Mouse (Mus musculus) ES-E14 (cell line): ENCODE measurements at regions not wholly inside any gene's neighbourhood (a gene's known extent, or its start where the extent isn't known, plus 50 kb on each side); places are given as distances from the start of the nearest gene placed in this dataset.
A peak's percentile ranks its signal among the peaks of the same experiment; 100 is the strongest.

Experiments
- DNase-seq: peaks from one replicate; pipeline ENCODE4 v3.0.0-alpha.2; 2013; ENCODE audit warnings: low read depth, low spot score
- H3K27ac ChIP-seq: 2 replicates; pipeline ENCODE4 v1.5.1; 2012; ENCODE audit warnings: low read depth, mild to moderate bottlenecking, low read length, moderate library complexity, mixed read lengths; ENCODE audit not compliant: poor library complexity, insufficient read depth, severe bottlenecking
- H3K36me3 ChIP-seq: 2 replicates; pipeline ENCODE4 v1.6.1; 2012; ENCODE audit warnings: mild to moderate bottlenecking, low read length, moderate library complexity, mixed read lengths; ENCODE audit not compliant: control insufficient read depth, poor library complexity, insufficient read depth, severe bottlenecking
- H3K4me1 ChIP-seq, 2 experiments: fragments of 150-350 bp in 1 of 2; sonication (generic) in 1 of 2; 2 replicates each; pipeline ENCODE4 v1.6.1; 2012; ENCODE audit warnings: low read length in 2 of 2, mild to moderate bottlenecking in 1 of 2, mixed read lengths in 1 of 2; ENCODE audit not compliant: control insufficient read depth in 2 of 2, insufficient read depth in 2 of 2, poor library complexity in 1 of 2
- H3K4me3 ChIP-seq, 2 experiments: fragments of 150-350 bp in 1 of 2; sonication (generic) in 1 of 2; 2 replicates each; pipeline ENCODE4 v1.5.1; 2012; ENCODE audit warnings: low read length in 2 of 2, low read depth in 1 of 2, mild to moderate bottlenecking in 1 of 2, mixed read lengths in 1 of 2; ENCODE audit not compliant: insufficient read depth in 1 of 2, poor library complexity in 1 of 2, severe bottlenecking in 1 of 2
- H3K9ac ChIP-seq: 2 replicates; pipeline ENCODE4 v1.6.1; 2012; ENCODE audit warnings: low read depth, mild to moderate bottlenecking, low read length, mixed read lengths; ENCODE audit not compliant: poor library complexity, insufficient read depth, severe bottlenecking
- H3K9me3 ChIP-seq: fragments of 150-350 bp; sonication (generic); 2 replicates; pipeline ENCODE4 v1.6.1; 2012; ENCODE audit warnings: low read depth, mild to moderate bottlenecking, low read length; ENCODE audit not compliant: control insufficient read depth, insufficient read depth
- CHD2 ChIP-seq: IDR thresholded peaks from 2 replicates; pipeline ENCODE4 v1.6.1; 2014; ENCODE audit warnings: mild to moderate bottlenecking, low read depth, low read length, inconsistent platforms
- HCFC1 ChIP-seq: IDR thresholded peaks from 2 replicates; pipeline ENCODE4 v1.6.1; 2012; ENCODE audit warnings: low read length, inconsistent platforms, borderline replicate concordance; ENCODE audit not compliant: insufficient read depth
- MAFK ChIP-seq: IDR thresholded peaks from 2 replicates; pipeline ENCODE4 v1.6.1; 2014; ENCODE audit warnings: mild to moderate bottlenecking, low read depth, low read length, inconsistent platforms; ENCODE audit not compliant: insufficient read depth
- ZC3H11A ChIP-seq: IDR thresholded peaks from 2 replicates; pipeline ENCODE4 v1.6.1; 2012; ENCODE audit warnings: low read depth, mild to moderate bottlenecking, inconsistent platforms, low read length, borderline replicate concordance
- ZNF384 ChIP-seq: IDR thresholded peaks from 2 replicates; pipeline ENCODE4 v1.6.1; 2012; ENCODE audit warnings: low read depth, low read length, inconsistent platforms
- in situ Hi-C, 2 experiments: fragments of 600-800 bp; cut with MboI; formaldehyde crosslinking; loops; one replicate each; pipeline ENCODE4 v1.15.1; 2025; ENCODE audit warnings: low sequenced_read_pairs in 2 of 2, inconsistent platforms in 1 of 2; ENCODE audit not compliant: unreplicated experiment in 2 of 2

DNA sequence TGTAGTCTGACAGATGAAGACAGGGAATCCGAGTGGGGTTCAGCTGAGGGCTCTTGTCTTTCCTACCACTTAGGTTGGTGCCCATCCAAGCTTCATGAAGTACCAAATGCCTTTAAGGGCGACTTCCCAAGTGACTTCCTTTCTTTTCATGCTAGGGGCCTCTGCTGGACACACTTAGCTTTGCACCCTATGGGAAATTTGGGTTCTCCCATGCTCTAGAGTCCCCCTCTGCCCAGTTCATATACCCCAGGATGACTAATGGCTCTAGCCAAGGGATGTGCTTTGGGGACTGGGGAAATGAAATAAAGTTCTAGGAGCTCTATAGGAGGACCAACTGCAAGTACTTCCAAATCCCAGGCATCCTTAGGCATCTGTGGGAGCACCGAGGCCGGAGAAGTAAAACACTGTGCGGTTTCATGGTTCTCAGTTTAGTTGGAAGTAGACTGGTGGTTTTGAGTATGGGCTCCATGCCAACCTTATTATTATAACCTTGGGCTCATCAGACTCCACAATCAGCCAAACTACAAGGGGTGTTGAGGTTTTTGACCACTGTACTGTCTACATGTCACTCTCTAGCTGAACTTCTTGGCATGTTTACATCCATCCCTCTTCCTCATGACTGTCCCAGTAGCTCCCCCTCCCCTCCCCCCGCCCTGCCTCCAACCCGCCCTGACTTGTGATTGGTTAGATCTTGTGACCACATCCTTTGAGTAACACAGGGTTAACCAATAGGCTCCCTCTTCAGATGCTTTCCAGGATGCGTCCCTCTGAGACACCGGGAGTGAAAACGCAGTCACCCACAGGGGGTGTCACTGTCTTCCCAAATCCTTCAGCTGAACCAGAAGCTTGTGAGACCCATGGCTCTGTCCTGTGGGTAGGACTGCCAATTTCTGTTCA is 67.9 kb upstream of the Cnih3 start:
- Histone ChIP-seq H3K27ac (no peak overlapping the region), H3K36me3 (no peaks in the 10 kb centered on the region), H3K9ac (no peak overlapping the region), H3K4me1 (no peaks in the 10 kb centered on the region), H3K9me3 (no peaks in the 10 kb centered on the region), H3K4me3 (no peak overlapping the region)
- TF ChIP-seq ZNF384 (no peak), HCFC1 (no peak), MAFK (no peak), ZC3H11A (no peak), CHD2 (no peak)
- in situ Hi-C loops: no loop called here
- DNase-seq: peak; percentile 11

DNA sequence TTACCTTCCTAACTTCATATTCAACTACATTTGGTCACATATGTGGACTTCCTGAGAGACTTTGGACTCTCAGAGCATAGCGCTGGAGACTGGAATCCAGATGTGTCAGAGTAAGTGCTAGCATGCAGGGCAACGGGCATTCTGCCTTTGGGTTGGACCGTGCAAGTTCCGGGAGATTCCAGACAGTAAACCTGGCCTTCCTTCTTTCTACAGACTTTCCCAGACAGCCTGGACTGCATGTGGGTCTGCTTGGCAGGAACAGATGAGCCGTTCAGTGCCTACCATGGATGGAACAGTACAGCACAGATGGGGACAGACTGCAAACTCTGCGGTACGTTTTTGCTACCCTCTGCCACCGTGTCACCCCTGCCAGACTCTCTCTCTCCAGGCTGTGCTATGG is 66.8 kb upstream of the Cnih3 start:
- Histone ChIP-seq H3K9me3 (no peaks in the 10 kb centered on the region), H3K4me3 (no peak overlapping the region), H3K9ac (no peak overlapping the region), H3K27ac (no peak overlapping the region), H3K4me1 (no peaks in the 10 kb centered on the region), H3K36me3 (no peaks in the 10 kb centered on the region)
- TF ChIP-seq MAFK: no peak
- TF ChIP-seq HCFC1: no peak
- no peak for TF ChIP-seq CHD2
- TF ChIP-seq ZNF384: no peak
- no peak for TF ChIP-seq ZC3H11A
- no peak for DNase-seq
- in situ Hi-C loops: no loop called here

DNA sequence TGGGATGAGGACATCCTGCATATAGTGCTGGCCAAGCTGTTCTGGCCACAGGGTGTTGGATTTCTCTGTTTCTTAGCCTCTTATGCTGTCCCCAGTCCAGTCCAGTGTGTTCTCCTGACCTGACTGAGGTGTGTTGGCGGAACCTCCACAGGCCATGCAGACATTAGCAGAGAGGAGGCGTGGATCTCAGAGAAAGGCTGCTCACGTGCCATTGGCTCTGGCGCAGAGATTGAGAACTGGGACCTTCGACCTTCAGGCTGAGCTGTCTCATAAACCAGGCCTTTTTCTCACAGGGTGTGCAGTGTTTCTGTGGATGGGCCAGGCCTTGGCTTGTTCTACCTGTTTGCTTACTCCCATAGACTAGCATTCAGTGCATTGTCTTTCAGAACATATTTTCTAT is 66.3 kb upstream of the Cnih3 start:
- Histone ChIP-seq H3K36me3 (no peaks in the 10 kb centered on the region), H3K4me1 (no peaks in the 10 kb centered on the region), H3K27ac (no peak overlapping the region), H3K9me3 (no peaks in the 10 kb centered on the region), H3K4me3 (no peak overlapping the region), H3K9ac (no peak overlapping the region)
- TF ChIP-seq MAFK (no peak), ZC3H11A (no peak), HCFC1 (no peak), CHD2 (no peak), ZNF384 (no peak)
- in situ Hi-C loops: no loop called here
- DNase-seq: no peak

DNA sequence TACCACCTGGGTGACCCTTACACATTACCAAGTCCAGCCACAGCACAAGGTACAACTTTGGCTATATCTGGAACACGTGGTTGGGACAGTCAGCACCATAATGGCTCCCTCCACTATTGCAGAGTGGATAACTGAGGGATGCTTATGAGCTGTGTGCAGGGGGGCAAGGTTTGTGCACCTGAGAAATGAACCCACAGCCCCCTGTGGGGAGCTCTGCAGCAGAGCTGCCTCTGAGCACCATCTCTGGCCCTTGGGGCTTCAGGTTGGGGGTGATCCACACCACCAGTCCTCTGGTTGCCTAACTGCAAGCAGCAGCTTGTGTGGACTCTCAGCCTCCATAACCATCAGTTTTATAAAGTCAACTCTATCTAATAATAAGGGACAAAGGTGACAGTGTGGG is 65.3 kb upstream of the Cnih3 start:
- no peak overlapping the region for H3K4me3 ChIP-seq
- DNase-seq: no peak
- no peak overlapping the region for H3K27ac ChIP-seq
- no peaks in the 10 kb centered on the region for H3K9me3 ChIP-seq
- in situ Hi-C loops: no loop called here
- H3K36me3 ChIP-seq: no peaks in the 10 kb centered on the region
- H3K4me1 ChIP-seq: no peaks in the 10 kb centered on the region
- TF ChIP-seq CHD2: no peak
- H3K9ac ChIP-seq: no peak overlapping the region
